Mouse (Mus musculus) c-Kit-positive CD71-positive TER-119-negative erythroid progenitor cells, embryonic 14.5 days (primary cell): ENCODE data around the gene Vmn1r135.
"Not testable (repeated sequence)": the region's sequence is repeated elsewhere in the genome, so short reads cannot be mapped to it uniquely, and the experiment has no call there.

Experiments used
- DNase-seq: peaks from one replicate; pipeline ENCODE4 v3.0.0-alpha.2; 2013; ENCODE audit warnings: low read depth

Vmn1r135 gene

DNA sequence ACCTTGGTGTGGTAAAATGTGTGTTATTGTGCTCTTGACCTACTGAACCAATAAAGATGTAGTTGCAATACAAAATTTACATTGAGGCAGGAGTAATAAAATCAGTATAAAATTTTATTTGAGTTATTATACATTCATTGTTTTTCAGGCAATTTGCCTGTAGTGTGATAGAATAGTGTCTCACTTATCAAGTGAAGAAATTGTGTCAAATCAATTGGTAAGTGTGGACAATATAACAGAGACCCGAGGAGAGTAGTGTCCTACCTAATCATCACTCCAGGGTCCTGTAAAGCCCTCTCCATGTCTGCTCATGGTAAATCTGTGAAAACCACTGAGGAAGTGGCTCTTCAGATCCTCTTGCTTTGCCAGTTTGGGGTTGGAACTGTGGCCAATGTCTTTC, at the start of gene Vmn1r135:
Vmn1r135 (plus strand) TSS at position 301 of the 400 bp plus-strand sequence.
- DNase-seq = not testable (repeated sequence)

GRCm38 (mm10) chr7:21796628-21797027, 35.5 kb upstream of the Vmn1r135 start, which contains the start of gene Gm4177:
Gene Gm4177 (minus strand): TSS chr7:21796728.
- not testable (repeated sequence) for DNase-seq

DNA sequence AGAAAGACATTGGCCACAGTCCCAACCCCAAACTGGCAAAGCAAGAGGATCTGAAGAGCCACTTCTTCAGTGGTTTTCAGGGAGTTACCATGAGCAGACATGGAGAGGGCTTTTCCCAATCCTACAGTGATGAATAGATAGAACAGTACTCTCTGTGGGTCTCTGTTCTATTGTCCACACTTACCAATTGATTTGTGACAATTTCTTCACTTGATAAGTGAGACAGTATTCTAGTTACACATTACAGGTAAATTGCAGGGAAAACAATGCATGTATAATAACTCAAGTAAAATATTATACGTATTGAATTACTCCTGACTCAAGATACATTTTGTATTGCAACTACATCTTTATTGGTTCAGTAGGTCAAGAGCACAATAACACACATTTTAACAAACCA, 12.0 kb downstream of the Vmn1r135 start, which contains the start of gene Gm5725:
Gm5725 (minus strand) TSS at position 101 of the 400 bp plus-strand sequence.
- not testable (repeated sequence) for DNase-seq
